Mouse (Mus musculus) liver, adult (tissue): Measurements from ENCODE around the gene Hoxb2.

Experiments used
- GATA4 ChIP-seq: IDR thresholded peaks from 2 replicates; pipeline ENCODE4 v1.6.1; 2014; ENCODE audit warnings: mild to moderate bottlenecking, low read length; ENCODE audit not compliant: insufficient replicate concordance

Hoxb2 gene

GRCm38 (mm10) chr11:96311520-96312417, 38.6 kb upstream of the Hoxb2 start:
- no peak for TF ChIP-seq GATA4

GRCm38 (mm10) chr11:96313134-96313533, 37.2 kb upstream of the Hoxb2 start:
- TF ChIP-seq GATA4: no peak

GRCm38 (mm10) chr11:96313806-96314428, 36.4 kb upstream of the Hoxb2 start:
- no peak for TF ChIP-seq GATA4

GRCm38 (mm10) chr11:96314671-96315343, 35.5 kb upstream of the Hoxb2 start:
- TF ChIP-seq GATA4: no peak

- TF ChIP-seq GATA4: no peak
Observed at GRCm38 (mm10) chr11:96315344-96315681, 35.0 kb upstream of the Hoxb2 start.

GRCm38 (mm10) chr11:96316696-96317607, 33.4 kb upstream of the Hoxb2 start:
- no peak for TF ChIP-seq GATA4

GRCm38 (mm10) chr11:96317608-96318367, 32.5 kb upstream of the Hoxb2 start, which contains the start of gene Hoxb4:
Gene Hoxb4 (plus strand): TSS chr11:96318267.
- no peak for TF ChIP-seq GATA4

GRCm38 (mm10) chr11:96318368-96319070, 31.8 kb upstream of the Hoxb2 start:
- no peak for TF ChIP-seq GATA4

GRCm38 (mm10) chr11:96319071-96319902, 31.0 kb upstream of the Hoxb2 start:
- no peak for TF ChIP-seq GATA4

GRCm38 (mm10) chr11:96319910-96320309, 30.4 kb upstream of the Hoxb2 start:
- TF ChIP-seq GATA4: no peak

GRCm38 (mm10) chr11:96320688-96321087, 29.6 kb upstream of the Hoxb2 start:
- TF ChIP-seq GATA4: no peak

GRCm38 (mm10) chr11:96321846-96322245, 28.5 kb upstream of the Hoxb2 start:
- TF ChIP-seq GATA4: no peak

- TF ChIP-seq GATA4: no peak
Observed at GRCm38 (mm10) chr11:96322738-96323137, 27.6 kb upstream of the Hoxb2 start.
